Mouse (Mus musculus) heart, postnatal 4 days (tissue): ENCODE data around the gene Drd4. TPM values are rescaled to one million over a fixed set of nuclear protein-coding genes. Genes with fewer than 3 reads are reported as not detected.
A peak's percentile ranks its signal among the peaks of the same experiment; 100 is the strongest.

Experiments used
- DNase-seq: peaks from one replicate; pipeline ENCODE4 v3.0.0; 2021
- total RNA-seq, 2 experiments: library from RNA; stranded (reverse); gene quantifications; 2 replicates each; pipeline ENCODE4 v1.2.3; 2021

The Drd4 gene
- total RNA-seq, 2 experiments from 2014 or later: not detected

- no peak for DNase-seq
Measured at GRCm38 (mm10) chr7:141292583-141293388, 980 bp downstream of the Drd4 start.

GRCm38 (mm10) chr7:141293852-141294471 is 2.2 kb downstream of the Drd4 start:
- DNase-seq: peak; percentile 42

GRCm38 (mm10) chr7:141294479-141294878 is 2.7 kb downstream of the Drd4 start:
- DNase-seq: no peak

GRCm38 (mm10) chr7:141297926-141298650 is 6.3 kb downstream of the Drd4 start:
- no peak for DNase-seq

GRCm38 (mm10) chr7:141299175-141299574 is 7.4 kb downstream of the Drd4 start:
- DNase-seq: no peak

GRCm38 (mm10) chr7:141301386-141301785 is 9.6 kb downstream of the Drd4 start:
- DNase-seq: no peak

GRCm38 (mm10) chr7:141302702-141303268 is 11.0 kb downstream of the Drd4 start:
- no peak for DNase-seq

- no peak for DNase-seq
Measured at GRCm38 (mm10) chr7:141304537-141304936, 12.7 kb downstream of the Drd4 start.

- no peak for DNase-seq
Measured at GRCm38 (mm10) chr7:141314416-141314815, 22.6 kb downstream of the Drd4 start.

- DNase-seq: no peak
Measured at GRCm38 (mm10) chr7:141315076-141315475, 23.3 kb downstream of the Drd4 start.

- DNase-seq: peak; percentile 46
Measured at GRCm38 (mm10) chr7:141315974-141316373, 24.2 kb downstream of the Drd4 start.

GRCm38 (mm10) chr7:141317619-141318132 is 25.9 kb downstream of the Drd4 start:
- no peak for DNase-seq

GRCm38 (mm10) chr7:141319446-141319845 is 27.6 kb downstream of the Drd4 start:
- DNase-seq: no peak

- DNase-seq: no peak
Measured at GRCm38 (mm10) chr7:141324686-141325085, 32.9 kb downstream of the Drd4 start.

GRCm38 (mm10) chr7:141326546-141327446 is 35.0 kb downstream of the Drd4 start:
- no peak for DNase-seq

GRCm38 (mm10) chr7:141327469-141328372 is 35.9 kb downstream of the Drd4 start, which contains the start of the genes Deaf1 and Tmem80:
Gene Deaf1, minus strand, starts transcription at chr7:141327690.
Gene Tmem80, plus strand, starts transcription at chr7:141327739.
- DNase-seq: peak; percentile 99

- no peak for DNase-seq
Measured at GRCm38 (mm10) chr7:141328373-141328990, 36.7 kb downstream of the Drd4 start.

- no peak for DNase-seq
Measured at GRCm38 (mm10) chr7:141330706-141331105, 38.9 kb downstream of the Drd4 start.

- DNase-seq: no peak
Measured at GRCm38 (mm10) chr7:141331990-141332389, 40.2 kb downstream of the Drd4 start.

- no peak for DNase-seq
Measured at GRCm38 (mm10) chr7:141335044-141335579, 43.3 kb downstream of the Drd4 start.
